Mouse (Mus musculus) bone marrow macrophage, adult 2 months (primary cell): ENCODE results near the gene Bcl2l1.

Experiments
- CTCF ChIP-seq: IDR thresholded peaks from 2 replicates; pipeline ENCODE4 v1.5.1; 2012; ENCODE audit warnings: low read depth, mild to moderate bottlenecking, low read length, moderate library complexity
- POLR2A ChIP-seq: IDR thresholded peaks from 2 replicates; pipeline ENCODE4 v1.6.1; 2012; ENCODE audit warnings: mild to moderate bottlenecking, low read depth, low read length, borderline replicate concordance

- TF ChIP-seq CTCF (no peak), POLR2A (no peak)
Observed at GRCm38 (mm10) chr2:152862638-152863037, 31.1 kb upstream of the Bcl2l1 start.
